Mouse (Mus musculus) NIH3T3 (cell line): Measurements from ENCODE around the gene Aqp5.

Source experiments
- DNase-seq: peaks from one replicate; pipeline ENCODE4 v3.0.0-alpha.2; 2012; ENCODE audit warnings: low read depth

Gene Aqp5

GRCm38 (mm10) chr15:99638124-99638485 lies 47.5 kb downstream of the Aqp5 start:
- no peak for DNase-seq

DNA sequence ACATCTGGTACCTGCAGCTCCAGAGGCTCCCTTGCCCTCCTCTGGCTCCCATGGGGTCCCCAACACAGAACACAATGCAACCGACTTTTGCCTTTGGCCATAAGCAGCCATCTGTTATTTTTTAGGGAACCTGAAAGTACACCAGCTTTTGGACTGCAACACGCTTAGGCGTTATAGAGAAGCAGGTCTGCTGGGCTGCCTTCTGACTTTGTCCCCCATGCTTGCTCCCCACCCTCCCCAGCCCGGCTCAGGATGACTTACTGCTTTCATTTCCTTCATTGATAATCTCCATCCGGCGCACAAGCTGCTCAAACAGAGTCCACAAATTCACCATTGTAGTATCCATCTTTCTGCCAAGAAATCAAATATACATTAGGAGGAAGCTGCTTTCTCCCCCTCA lies 52.0 kb downstream of the Aqp5 start:
- no peak for DNase-seq

DNA sequence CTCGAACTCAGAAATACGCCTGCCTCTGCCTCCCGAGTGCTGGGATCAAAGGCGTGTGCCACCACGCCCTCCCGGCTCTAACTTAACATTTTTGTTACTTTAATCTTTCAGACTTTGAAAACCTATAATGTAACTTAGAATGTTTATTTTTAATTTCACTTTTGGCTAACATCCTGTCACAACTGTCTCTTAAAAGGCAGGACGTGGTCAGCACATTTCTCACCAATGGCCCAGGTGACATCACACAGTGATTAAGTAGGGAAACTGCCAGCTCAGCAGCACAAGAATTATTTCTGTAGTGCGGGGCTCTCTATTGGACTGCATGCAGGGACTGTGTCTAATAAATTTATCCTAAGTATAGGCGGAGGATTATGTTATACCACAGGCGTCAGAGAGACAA lies 53.2 kb downstream of the Aqp5 start:
- DNase-seq, result no peak
